14 mouse cellular contexts compared by ENCODE assay signal in the genomic region with DNA sequence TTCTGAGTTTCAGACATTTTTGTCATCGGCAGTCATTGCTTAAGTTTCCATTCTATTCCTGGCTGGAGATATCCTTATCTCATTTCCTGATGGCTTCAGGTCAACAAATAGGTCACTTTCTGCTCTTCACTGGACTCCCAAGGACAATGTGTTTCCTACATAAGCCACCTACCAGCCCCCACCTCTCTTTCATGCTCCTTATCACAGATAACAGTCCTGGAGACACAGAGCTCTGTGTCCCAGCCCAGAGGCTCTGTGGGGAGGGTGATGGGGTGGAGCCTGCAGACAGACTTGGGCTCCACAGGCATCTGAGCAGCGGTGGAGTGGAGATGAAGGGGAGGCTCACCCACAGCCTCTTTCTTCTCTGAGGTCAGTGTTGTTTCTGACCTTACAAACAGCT.
DNase-seq lines count a peak whose midpoint lies in the region; ATAC-seq lines count a peak whose summit lies in the region.
"Had no signal": no experiment of that assay in that cellular context is flagged by ENCODE, and none has a peak within 500 bp of the region (broad histone marks: within the 10 kb centered on the region; RNA-seq: fewer than 3 reads in every experiment).

No protein-coding gene starts in this region.

- no peak overlapping the region for H3K4me3 ChIP-seq in liver, embryonic 15.5 days (replicated peaks)
- H3K4me3 ChIP-seq in midbrain, embryonic 16.5 days (ENCODE audit: low read depth, low read length) = no peak overlapping the region
- H3K4me3 ChIP-seq: hindbrain, embryonic 13.5 days had no signal

- H3K9ac ChIP-seq in liver, embryonic 15.5 days = no peak overlapping the region
- H3K9ac ChIP-seq in midbrain, embryonic 16.5 days (ENCODE audit: low read depth, low read length) = no peak overlapping the region
- H3K9ac ChIP-seq: hindbrain, embryonic 13.5 days had no signal

- peak; percentile 4 for DNase-seq in 416B (ENCODE audit: low read depth)
- peak; percentile 10 for DNase-seq in adrenal gland, postnatal 25 days
- peak; percentile 22 for DNase-seq in kidney, adult 9 months
- no peak for DNase-seq in thymus, postnatal 25 days
- DNase-seq in gastrocnemius, postnatal 25 days = no peak
- DNase-seq in spleen, adult 12 weeks (ENCODE audit: low spot score) = no peak
- DNase-seq: layer of hippocampus, postnatal 36 days; right cerebral cortex, postnatal 4 days; thymus, postnatal 4 days had no signal

- no peaks in the 10 kb centered on the region for H3K9me3 ChIP-seq in liver, embryonic 15.5 days (replicated peaks)
- no peaks in the 10 kb centered on the region for H3K9me3 ChIP-seq in midbrain, embryonic 16.5 days (replicated peaks; ENCODE audit: control insufficient read depth, low read length, poor library complexity, severe bottlenecking)
- H3K9me3 ChIP-seq: hindbrain, embryonic 13.5 days had no signal

- H3K4me2 ChIP-seq in liver, embryonic 15.5 days = no peak overlapping the region
- no peak overlapping the region for H3K4me2 ChIP-seq in midbrain, embryonic 16.5 days (ENCODE audit: low read length)
- H3K4me2 ChIP-seq: hindbrain, embryonic 13.5 days had no signal

- 0 out of 2 replicates have a peak, but pooled peaks have one; percentile 34 for ATAC-seq in liver, embryonic 15.5 days (ENCODE audit: insufficient read depth)
- ATAC-seq in midbrain, embryonic 16.5 days = no peak
- ATAC-seq: forebrain, embryonic 14.5 days had no signal

- 4% methylated on average over 2 of the region's 2 CpGs for WGBS in liver, embryonic 15.5 days (ENCODE audit: insufficient replicate concordance)
- 53% methylated on average over 2 of the region's 2 CpGs for WGBS in midbrain, embryonic 16.5 days

- H3K27ac ChIP-seq in liver, embryonic 15.5 days (replicated peaks) = no peak overlapping the region
- H3K27ac ChIP-seq in midbrain, embryonic 16.5 days (ENCODE audit: low read length) = no peak overlapping the region
- H3K27ac ChIP-seq: hindbrain, embryonic 13.5 days; macrophage had no signal

- H3K36me3 ChIP-seq in liver, embryonic 15.5 days (replicated peaks) = no peaks in the 10 kb centered on the region
- no peaks in the 10 kb centered on the region for H3K36me3 ChIP-seq in midbrain, embryonic 16.5 days (ENCODE audit: control insufficient read depth, insufficient read depth, low read length)
- H3K36me3 ChIP-seq: hindbrain, embryonic 13.5 days had no signal

- no peaks in the 10 kb centered on the region for H3K27me3 ChIP-seq in liver, embryonic 15.5 days
- no peaks in the 10 kb centered on the region for H3K27me3 ChIP-seq in midbrain, embryonic 16.5 days (ENCODE audit: control insufficient read depth, insufficient read depth, low read depth, low read length)
- H3K27me3 ChIP-seq: hindbrain, embryonic 13.5 days had no signal

- H3K4me1 ChIP-seq in liver, embryonic 15.5 days (replicated peaks) = no peaks in the 10 kb centered on the region
- H3K4me1 ChIP-seq in midbrain, embryonic 16.5 days (ENCODE audit: control insufficient read depth, insufficient read depth, low read length) = peaks cover 6% of the 10 kb centered on the region; the same call in 1 of the 2 replicates

Comparison
In these comparisons a context has a peak if more than half of its experiments do, and no peak if none do; other contexts are left out.
1. DNase-seq: peak in 416B (single experiment), adrenal gland, postnatal 25 days (single experiment) and kidney, adult 9 months (single experiment); none in thymus, postnatal 25 days (single experiment), gastrocnemius, postnatal 25 days (single experiment) and spleen, adult 12 weeks (single experiment).